Mouse (Mus musculus): ENCODE measurements at regions not wholly inside any gene's neighbourhood (a gene's known extent, or its start where the extent isn't known, plus 50 kb on each side); places are given as distances from the start of the nearest gene placed in this dataset.

DNA sequence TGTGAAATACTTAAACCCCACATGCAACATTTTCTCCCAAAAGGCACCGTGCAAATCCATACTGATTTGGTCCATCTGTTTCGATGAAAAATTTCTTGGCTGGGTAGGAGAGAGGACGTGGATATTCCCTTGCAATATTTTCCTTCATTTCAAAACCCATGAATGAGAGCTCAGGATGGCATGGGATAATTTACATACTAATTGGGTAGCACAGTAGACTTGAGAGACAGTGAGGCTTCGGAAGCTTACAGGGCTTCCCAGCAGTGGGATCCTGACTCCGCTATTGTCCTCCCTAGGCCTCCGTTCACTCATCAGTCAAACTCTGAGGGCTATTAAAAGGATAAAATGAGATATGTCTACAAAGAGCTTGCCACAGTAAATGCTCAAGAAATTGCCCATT is 59.8 kb downstream of the Sox3 start:
- no peak for DNase-seq

DNA sequence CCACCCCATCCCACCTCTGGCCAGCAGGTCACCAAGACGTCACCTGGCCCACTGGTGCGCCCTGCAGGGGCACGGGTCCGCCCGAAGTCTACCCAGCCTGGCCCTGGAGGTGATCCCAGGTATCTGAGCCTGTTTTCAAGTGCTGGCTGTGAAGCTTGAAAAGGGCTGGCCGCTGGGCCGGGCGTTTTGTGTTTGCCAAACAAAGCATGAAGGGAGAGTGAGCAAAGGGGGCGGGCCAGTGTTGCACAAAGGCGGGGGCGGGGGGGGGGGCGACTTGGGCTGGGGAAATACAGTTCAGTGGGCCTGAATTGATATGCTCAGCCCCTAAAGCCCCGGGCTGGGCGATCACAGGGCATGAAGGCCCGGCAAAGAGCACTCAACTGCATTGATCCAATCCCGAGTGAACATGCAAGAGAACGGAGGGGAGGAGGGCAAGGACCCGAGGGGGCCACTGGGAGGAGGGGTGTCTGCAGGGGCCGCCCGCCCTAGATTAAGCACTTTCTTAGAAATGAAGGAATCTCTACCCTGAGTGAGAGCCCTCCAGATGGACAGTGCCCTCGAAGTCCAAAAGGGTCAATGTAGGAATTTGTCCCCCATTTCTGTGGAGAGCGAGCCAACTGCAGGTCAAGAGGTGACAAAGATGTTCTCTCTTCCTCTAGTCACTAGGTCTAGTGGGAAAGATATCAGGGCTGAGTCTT is 61.8 kb downstream of the Sox3 start:
- no peak for DNase-seq

DNA sequence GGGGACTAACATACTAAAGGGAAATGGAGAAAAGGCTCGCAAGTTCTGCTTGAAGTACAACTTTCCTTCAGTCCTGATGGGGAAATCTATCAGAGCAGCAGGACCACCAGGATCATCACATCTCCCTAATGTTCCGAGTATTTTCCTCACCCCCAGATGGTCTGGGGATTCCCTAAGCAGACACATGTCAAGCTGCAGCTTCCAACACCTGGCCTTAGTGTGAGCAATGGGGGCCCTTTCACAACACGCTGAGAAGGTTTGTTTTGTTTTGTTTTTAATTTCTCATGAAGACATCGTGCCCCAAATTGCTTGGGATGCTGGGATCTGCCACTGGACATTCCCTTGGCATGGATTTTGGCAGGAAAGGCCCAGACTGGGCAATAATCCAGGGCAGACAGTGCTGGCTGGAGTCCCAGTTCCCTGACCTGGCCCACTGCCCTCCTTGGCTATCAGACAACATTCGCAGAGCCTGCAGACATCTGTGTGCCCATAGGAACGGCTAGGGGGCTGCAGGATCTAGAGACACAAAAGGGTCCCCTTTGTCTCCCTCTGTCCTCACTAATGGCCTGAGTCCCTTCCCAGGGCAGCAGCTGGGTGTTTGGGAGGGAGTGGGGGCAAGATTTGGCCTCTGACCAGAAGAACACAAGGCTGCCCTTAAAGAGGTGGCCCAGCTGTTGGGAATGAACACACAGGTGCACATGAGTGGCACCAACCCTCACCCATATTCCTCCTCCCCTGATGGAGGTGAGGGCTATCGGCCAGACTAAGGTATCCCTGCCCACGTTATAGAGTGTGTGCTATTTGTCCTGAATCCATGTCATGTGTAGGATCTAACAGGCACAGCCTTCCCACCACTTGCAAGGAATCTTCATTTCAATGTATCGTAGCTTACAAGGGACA is 67.8 kb downstream of the Sox3 start:
- DNase-seq: peak; percentile 3

- DNase-seq: no peak
Measured at GRCm38 (mm10) chrX:60798567-60798966, 94.7 kb downstream of the Sox3 start.

DNA sequence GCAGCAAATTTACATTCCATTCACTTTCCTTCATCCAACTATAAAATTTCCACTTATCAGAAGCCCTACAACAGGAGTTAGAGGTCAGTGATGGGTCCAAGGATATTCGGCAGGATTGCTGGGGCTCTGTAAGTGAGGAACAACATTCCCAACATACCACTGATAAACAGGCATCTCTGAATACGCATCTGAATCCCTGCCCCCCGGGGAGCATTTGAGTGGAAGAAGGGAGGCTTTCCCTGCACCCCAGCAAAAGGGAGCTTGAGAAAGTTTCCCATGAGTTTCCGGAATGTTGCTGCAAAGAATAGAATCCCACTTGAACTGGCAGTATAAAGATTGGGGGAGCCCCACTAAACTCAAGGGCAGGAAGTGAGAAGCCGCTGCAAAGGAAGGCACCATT is 112.5 kb downstream of the Sox3 start:
- DNase-seq: no peak

- DNase-seq: no peak
Measured at GRCm38 (mm10) chrX:60780161-60780560, 113.1 kb downstream of the Sox3 start.

- no peak for DNase-seq
Measured at GRCm38 (mm10) chrX:60773645-60774044, 119.6 kb downstream of the Sox3 start.

- DNase-seq: no peak
Measured at GRCm38 (mm10) chrX:60772439-60772838, 120.8 kb downstream of the Sox3 start.

DNA sequence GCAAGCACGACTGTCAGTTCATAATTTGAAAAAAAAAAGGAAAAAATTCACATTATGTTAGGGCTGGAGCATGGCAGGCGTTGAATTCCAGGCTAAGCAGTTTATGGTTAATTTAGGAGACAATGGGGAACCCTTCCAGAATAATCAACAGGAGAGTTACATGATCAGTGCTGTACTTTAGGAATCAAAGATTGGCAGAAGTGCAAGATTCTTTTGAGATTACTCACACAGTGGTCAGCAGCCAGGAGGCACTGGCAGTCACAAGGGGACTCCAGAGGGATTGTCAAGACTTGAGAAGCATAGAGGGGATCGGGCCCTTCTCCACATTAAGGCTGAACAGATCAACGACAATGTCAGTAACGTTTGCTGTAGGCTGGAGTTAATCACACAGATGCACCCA is 142.8 kb downstream of the Sox3 start:
- no peak for DNase-seq

GRCm38 (mm10) chrX:60743971-60744370 is 149.3 kb downstream of the Sox3 start:
- no peak for DNase-seq

DNA sequence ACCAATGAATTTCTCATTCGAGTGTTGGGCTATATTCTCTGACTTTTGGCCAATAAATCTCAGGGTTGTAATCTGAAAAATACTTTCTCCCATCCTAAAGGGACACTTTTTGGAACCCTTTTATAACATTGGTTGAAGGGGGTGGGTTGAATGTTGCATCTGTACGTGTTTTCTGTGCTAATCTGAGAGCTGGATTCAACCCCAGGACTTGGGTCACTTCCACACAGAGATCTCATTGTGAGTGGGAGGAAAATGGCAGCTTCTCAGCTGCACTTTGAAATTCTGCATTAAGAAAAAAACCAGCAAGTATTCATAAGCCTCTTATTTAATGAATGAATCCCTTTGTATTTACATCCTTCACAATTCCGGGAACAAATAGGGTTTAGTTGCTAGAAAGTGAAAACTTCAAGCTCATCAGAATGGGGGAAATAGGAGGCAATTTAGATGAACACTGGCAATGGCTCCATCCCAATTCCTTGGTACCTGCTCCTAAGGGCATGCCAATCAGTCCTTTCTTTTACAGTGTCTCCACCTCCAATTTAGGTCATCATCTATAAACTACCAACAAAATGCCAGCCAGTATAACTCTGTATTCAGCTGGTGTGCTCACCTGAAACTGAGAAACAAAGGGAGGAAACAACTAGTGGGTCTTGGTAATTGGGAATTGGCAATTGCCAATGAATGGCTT is 150.1 kb downstream of the Sox3 start:
- no peak for DNase-seq

DNA sequence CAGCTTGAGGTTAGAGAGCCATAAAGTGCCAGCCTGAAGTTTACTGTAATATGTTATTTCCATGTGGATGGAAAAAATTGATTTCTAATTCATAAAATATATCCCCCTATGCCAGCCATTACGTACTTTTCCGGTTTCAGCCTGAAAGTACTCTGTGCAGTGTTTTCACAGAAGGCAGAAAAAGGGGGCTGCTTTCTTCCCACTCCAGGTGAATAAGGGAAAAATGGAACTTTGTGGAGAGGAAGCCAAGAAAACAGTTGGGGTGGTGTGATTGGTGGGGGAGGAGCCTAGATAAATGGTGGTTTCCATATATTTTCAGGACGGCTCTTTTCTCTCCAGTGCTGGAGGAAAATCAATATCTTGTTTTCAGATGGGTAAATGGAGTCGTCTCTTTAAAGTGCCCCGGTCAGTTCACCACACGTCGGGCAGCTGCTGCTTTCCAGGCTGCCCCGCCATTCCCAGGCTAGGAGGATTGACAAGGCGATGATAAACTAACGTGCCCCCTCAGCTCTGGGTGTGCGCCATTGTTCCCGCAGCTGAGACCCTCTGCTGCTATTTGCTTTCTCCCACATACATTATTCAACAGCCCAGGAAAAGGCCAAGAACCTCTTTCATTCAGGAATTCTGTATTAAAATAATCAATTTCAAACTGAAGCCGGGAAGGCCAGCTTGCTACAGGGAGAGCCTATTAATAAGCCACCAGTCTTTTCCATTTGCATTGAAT is 127.1 kb upstream of the Atp11c start:
- DNase-seq: no peak

DNA sequence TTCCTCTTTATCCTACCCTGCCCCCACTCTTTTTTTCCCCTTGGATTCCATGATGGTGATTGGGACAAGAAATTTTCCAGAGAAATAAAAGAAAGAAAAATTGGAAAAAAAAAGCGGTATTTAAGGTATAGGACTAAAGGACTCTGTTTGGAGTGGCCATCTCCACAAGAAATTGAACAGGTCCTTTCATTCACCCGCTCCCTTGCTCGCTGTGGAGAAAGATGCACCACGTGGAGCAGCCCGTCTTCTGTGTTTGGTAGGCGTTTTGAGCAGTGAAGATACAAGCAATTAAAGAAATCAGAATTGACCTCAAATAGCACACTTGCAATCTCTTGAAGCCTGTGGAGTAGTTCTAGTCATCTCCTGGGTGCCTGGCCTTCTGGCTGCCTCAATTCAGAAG is 126.3 kb upstream of the Atp11c start:
- DNase-seq: no peak

DNA sequence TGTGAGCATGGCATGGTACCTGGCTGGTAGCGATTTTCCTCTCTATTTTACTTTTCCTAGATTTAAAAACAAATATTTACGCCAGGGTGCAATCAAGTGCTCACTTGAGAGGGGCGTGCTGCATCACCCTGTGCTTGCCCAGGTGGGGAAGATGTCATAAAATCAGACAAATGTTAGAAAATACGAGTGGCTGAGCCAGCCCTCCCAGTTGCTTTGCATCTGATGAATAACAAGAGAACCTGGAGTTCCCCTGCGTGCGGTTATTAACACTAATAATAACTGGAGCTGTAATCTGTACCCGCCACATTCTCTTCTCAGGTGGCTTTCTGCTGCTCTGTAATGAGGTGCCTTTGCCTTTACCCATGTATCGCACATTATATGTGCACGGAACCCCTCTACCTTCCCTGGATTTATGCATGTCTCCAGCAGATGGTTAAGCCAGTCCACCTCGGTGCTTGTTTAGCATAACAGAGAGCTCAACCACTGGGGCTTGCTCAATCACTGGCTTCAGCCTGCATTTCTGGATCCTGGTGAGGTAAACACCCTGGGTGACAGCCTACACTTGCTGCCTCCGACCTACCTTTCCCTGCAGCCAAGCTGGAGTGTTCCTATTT is 125.8 kb upstream of the Atp11c start:
- no peak for DNase-seq

DNA sequence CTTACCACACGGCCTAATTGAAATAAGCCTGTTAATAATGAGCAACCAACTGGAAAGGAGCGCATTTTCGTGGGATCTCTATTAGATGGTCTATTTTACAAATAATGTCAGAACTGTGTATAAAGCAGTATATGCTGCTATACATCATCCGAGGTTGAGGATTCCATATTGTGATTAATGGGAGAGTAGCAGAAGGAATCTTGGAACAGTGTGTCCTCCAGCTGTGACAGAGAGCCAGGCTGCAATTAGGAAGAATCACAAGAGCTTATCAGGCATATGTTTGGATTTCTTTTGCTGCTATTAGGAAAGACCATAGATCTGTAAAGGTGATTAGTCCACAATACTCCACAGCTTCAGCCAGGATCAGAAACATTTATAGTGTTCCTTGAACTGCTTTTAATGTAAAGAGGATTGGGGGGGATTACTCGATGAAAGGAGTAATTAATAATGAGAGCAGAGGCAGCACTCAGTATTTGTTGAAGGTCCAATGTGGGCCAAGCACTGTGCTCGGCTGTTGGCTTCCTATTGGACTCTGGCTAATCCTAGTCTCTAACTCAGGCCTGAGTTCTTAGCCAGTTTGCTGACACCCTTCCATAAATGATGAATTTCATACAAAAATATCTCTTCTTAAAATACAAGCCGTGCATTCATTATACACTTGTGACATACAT is 88.7 kb upstream of the Atp11c start:
- no peak for DNase-seq

GRCm38 (mm10) chrX:60644726-60645318 is 52.3 kb upstream of the Atp11c start:
- no peak for DNase-seq
